Mouse (Mus musculus) embryonic facial prominence, embryonic 13.5 days (tissue): ENCODE data around the gene Gm4907. TPM values are rescaled to one million over a fixed set of nuclear protein-coding genes. Genes with fewer than 3 reads are reported as not detected.
"Not testable (repeated sequence)": the region's sequence is repeated elsewhere in the genome, so short reads cannot be mapped to it uniquely, and the experiment has no call there.

Experiments used
- ATAC-seq: fragments of 200-750 bp; cut with Nextera tagmentation; 2 replicates; pipeline ENCODE4 v1.8.0; 2017; ENCODE audit warnings: low read depth; ENCODE audit not compliant: insufficient number of reproducible peaks, insufficient read depth, low FRiP score, low TSS enrichment
- H3K27ac ChIP-seq: fragments of 300-500 bp; sonication (generic); 2 replicates; pipeline ENCODE4 v1.5.1; 2015; ENCODE audit warnings: moderate library complexity, mild to moderate bottlenecking, inconsistent platforms
- H3K27me3 ChIP-seq: fragments of 300-500 bp; sonication (generic); 2 replicates; pipeline ENCODE4 v1.6.1; 2015; ENCODE audit warnings: mild to moderate bottlenecking, inconsistent platforms
- H3K36me3 ChIP-seq: fragments of 300-500 bp; sonication (generic); 2 replicates; pipeline ENCODE4 v1.6.1; 2015; ENCODE audit warnings: mild to moderate bottlenecking, inconsistent platforms
- H3K4me1 ChIP-seq: fragments of 300-500 bp; sonication (generic); 2 replicates; pipeline ENCODE4 v1.6.1; 2015; ENCODE audit warnings: inconsistent platforms
- H3K4me2 ChIP-seq: fragments of 300-500 bp; sonication (generic); 2 replicates; pipeline ENCODE4 v1.6.1; 2015; ENCODE audit warnings: moderate library complexity, mild to moderate bottlenecking, inconsistent platforms
- H3K4me3 ChIP-seq: fragments of 300-500 bp; sonication (generic); 2 replicates; pipeline ENCODE4 v1.5.1; 2015; ENCODE audit warnings: mild to moderate bottlenecking, inconsistent platforms
- H3K9ac ChIP-seq: fragments of 300-500 bp; sonication (generic); 2 replicates; pipeline ENCODE4 v1.6.1; 2015; ENCODE audit warnings: mild to moderate bottlenecking, inconsistent platforms
- H3K9me3 ChIP-seq: fragments of 300-500 bp; sonication (generic); 2 replicates; pipeline ENCODE4 v1.6.1; 2016; ENCODE audit warnings: inconsistent platforms
- whole genome bisulfite sequencing: fragments of 180-500 bp; shearing (Covaris S2); methylation state at CpG from one replicate; pipeline ENCODE4 v1.1.7; 2015; ENCODE audit warnings: mixed read lengths; 5-methylcytosine and 5-hydroxymethylcytosine counted together
- polyA plus RNA-seq: library from polyadenylated mRNA; unstranded; fragments of >200 nt; fragmentation: Nextera tagmentation; extraction: Ambion mirVana; gene quantifications from 2 replicates; pipeline ENCODE4 v1.2.1, GENCODE M21; 2015

Gm4907 gene
- polyA plus RNA-seq, result not detected in 2 replicates

- not testable (repeated sequence) for H3K9ac ChIP-seq, H3K27me3 ChIP-seq, H3K4me1 ChIP-seq, H3K36me3 ChIP-seq, H3K4me2 ChIP-seq, H3K4me3 ChIP-seq, ATAC-seq, H3K27ac ChIP-seq, H3K9me3 ChIP-seq
- 61% methylated on average over 2 of the region's 2 CpGs for WGBS
These were observed at the start of gene Gm4907 for GRCm38 (mm10) chrX:23882253-23882652. Gene Gm4907, plus strand, starts transcription at chrX:23882553.

GRCm38 (mm10) chrX:23833784-23834183, 48.6 kb upstream of the Gm4907 start:
- not testable (repeated sequence) for H3K27me3 ChIP-seq, H3K9ac ChIP-seq, H3K36me3 ChIP-seq, ATAC-seq, H3K4me1 ChIP-seq, H3K4me2 ChIP-seq, H3K9me3 ChIP-seq, H3K4me3 ChIP-seq, H3K27ac ChIP-seq
- 88% methylated on average over 11 of the region's 11 CpGs for WGBS

GRCm38 (mm10) chrX:23840921-23841320, 41.4 kb upstream of the Gm4907 start:
- Histone ChIP-seq H3K4me3 (no peak overlapping the region), H3K9ac (no peak overlapping the region), H3K4me2 (no peak overlapping the region), H3K9me3 (no peaks in the 10 kb centered on the region), H3K27me3 (no peaks in the 10 kb centered on the region), H3K27ac (no peak overlapping the region), H3K4me1 (no peaks in the 10 kb centered on the region), H3K36me3 (no peaks in the 10 kb centered on the region)
- 82% methylated on average over 1 of the region's 1 CpGs for WGBS
- ATAC-seq, result no peak

GRCm38 (mm10) chrX:23954161-23954560, 71.8 kb downstream of the Gm4907 start:
- Histone ChIP-seq H3K27ac (no peak overlapping the region), H3K9ac (no peak overlapping the region), H3K4me1 (no peaks in the 10 kb centered on the region), H3K9me3 (no peaks in the 10 kb centered on the region), H3K4me2 (no peak overlapping the region), H3K36me3 (no peaks in the 10 kb centered on the region), H3K27me3 (no peaks in the 10 kb centered on the region), H3K4me3 (no peak overlapping the region)
- WGBS, result 47% methylated on average over 2 of the region's 2 CpGs
- ATAC-seq, result no peak

Other genes starting within 250 kb of the Gm4907 start
- gene Wdr44, start 189.5 kb upstream of the Gm4907 start, polyA plus RNA-seq, result 9.4 and 9.7 TPM in 2 replicates
- not detected in 2 replicates for gene Gm4985, start 76.4 kb downstream of the Gm4907 start, polyA plus RNA-seq